Mouse (Mus musculus) midbrain, postnatal 0 days (tissue): Measurements from ENCODE around the gene Taf3. TPM values are rescaled to one million over a fixed set of nuclear protein-coding genes. Genes with fewer than 3 reads are reported as not detected.
A peak's percentile ranks its signal among the peaks of the same experiment; 100 is the strongest.

Experiments used
- ATAC-seq: fragments of 200-750 bp; cut with Nextera tagmentation; 2 replicates; pipeline ENCODE4 v1.8.0; 2017; ENCODE audit warnings: moderate number of reproducible peaks, mild to moderate bottlenecking, moderate TSS enrichment, moderate library complexity; ENCODE audit not compliant: low FRiP score
- DNase-seq: peaks from one replicate; pipeline ENCODE4 v3.0.0-alpha.2; 2015; ENCODE audit warnings: low spot score
- H3K27ac ChIP-seq: fragments of 300-500 bp; sonication (generic); 2 replicates; pipeline ENCODE4 v1.5.1; 2014; ENCODE audit warnings: low read depth, mild to moderate bottlenecking, low read length, mixed read lengths
- H3K27me3 ChIP-seq: fragments of 300-500 bp; sonication (generic); 2 replicates; pipeline ENCODE4 v1.6.1; 2014; ENCODE audit warnings: low read length, control low read depth, mixed read lengths; ENCODE audit not compliant: insufficient read depth
- H3K36me3 ChIP-seq: fragments of 300-500 bp; sonication (generic); 2 replicates; pipeline ENCODE4 v1.6.1; 2014; ENCODE audit warnings: low read length, control low read depth, mixed read lengths; ENCODE audit not compliant: insufficient read depth
- H3K4me1 ChIP-seq: fragments of 300-500 bp; sonication (generic); 2 replicates; pipeline ENCODE4 v1.6.1; 2014; ENCODE audit warnings: mild to moderate bottlenecking, control low read depth, antibody characterized with exemption, low read length, mixed read lengths; ENCODE audit not compliant: insufficient read depth
- H3K4me2 ChIP-seq: fragments of 300-500 bp; sonication (generic); 2 replicates; pipeline ENCODE4 v1.6.1; 2014; ENCODE audit warnings: low read depth, mild to moderate bottlenecking, low read length, mixed read lengths; ENCODE audit not compliant: poor library complexity, severe bottlenecking
- H3K4me3 ChIP-seq: fragments of 300-500 bp; sonication (generic); 2 replicates; pipeline ENCODE4 v1.5.1; 2014; ENCODE audit warnings: low read depth, mild to moderate bottlenecking, low read length, moderate library complexity
- H3K9ac ChIP-seq: fragments of 300-500 bp; sonication (generic); replicated peaks from 2 replicates; pipeline ENCODE4 v1.6.1; 2014; ENCODE audit warnings: mild to moderate bottlenecking, low read length, moderate library complexity, mixed read lengths; ENCODE audit not compliant: poor library complexity, severe bottlenecking
- H3K9me3 ChIP-seq: fragments of 300-500 bp; sonication (generic); 2 replicates; pipeline ENCODE4 v1.6.1; 2016; ENCODE audit warnings: low read length, control low read depth
- CTCF ChIP-seq: IDR thresholded peaks from 2 replicates; pipeline ENCODE4 v1.5.1; 2016; ENCODE audit warnings: antibody characterized with exemption, mild to moderate bottlenecking
- WGBS: fragments of 180-500 bp; shearing (Covaris S2); extraction: QIAGEN DNeasy Blood & Tissue Kit; methylation state at CpG from one replicate; pipeline ENCODE4 v1.1.7; 2014; 5-methylcytosine and 5-hydroxymethylcytosine counted together
- polyA plus RNA-seq: library from polyadenylated mRNA; unstranded; fragments of >200 nt; fragmentation: Nextera tagmentation; extraction: Ambion mirVana; gene quantifications from 2 replicates; pipeline ENCODE4 v1.2.1, GENCODE M21; 2015
- total RNA-seq: library from RNA; depleted of rRNA; stranded (reverse); fragments of >200 nt; gene quantifications from 2 replicates; pipeline ENCODE4 v1.2.3, GENCODE M21; 2014

Taf3 gene
- total and polyA plus RNA-seq, 2 experiments from 2014 or later = 5.4 to 10.8 TPM

DNA sequence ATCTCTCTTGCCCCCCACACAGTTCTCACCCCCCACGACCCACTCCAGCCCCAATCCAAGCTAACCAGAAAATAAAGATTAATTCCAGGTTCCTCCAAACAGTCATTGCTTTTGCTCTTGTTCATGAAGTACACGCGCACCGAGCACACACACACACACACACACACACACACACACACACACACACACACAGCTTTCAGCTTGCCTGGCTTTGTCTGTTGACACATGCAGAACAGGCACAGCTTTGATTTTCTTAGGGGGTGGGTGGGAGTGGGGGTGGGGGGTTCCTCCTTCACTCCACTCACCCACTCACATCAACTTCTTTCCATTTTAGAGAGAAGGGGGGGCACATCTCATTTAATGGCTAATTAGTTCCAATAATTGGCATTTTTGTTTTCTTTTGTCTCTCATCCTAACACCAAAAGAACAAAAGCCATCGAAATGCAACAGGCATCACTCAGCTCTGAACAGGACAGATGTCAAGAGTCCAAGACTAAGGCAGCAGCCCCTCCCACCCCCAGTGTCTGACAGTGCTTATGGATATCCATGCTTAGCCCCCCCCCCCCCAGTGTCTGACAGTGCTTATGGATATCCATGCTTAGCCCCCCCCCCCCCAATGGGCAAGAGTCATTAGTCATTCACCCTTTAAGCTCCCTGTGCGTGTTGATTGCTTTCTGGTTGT is 155.0 kb downstream of the Taf3 start:
- ATAC-seq (no peak), DNase-seq (no peak)
- H3K9me3 ChIP-seq = no peaks in the 10 kb centered on the region
- H3K27me3 ChIP-seq = peaks cover 69% of the 10 kb centered on the region
- no peak overlapping the region for H3K4me3 ChIP-seq
- H3K36me3 ChIP-seq = no peaks in the 10 kb centered on the region
- 2% methylated on average over 6 of the region's 6 CpGs for WGBS
- TF ChIP-seq CTCF = no peak
- no peak overlapping the region for H3K27ac ChIP-seq
- no peak overlapping the region for H3K9ac ChIP-seq
- H3K4me1 ChIP-seq = 0 out of 2 replicates have a peak, but pooled peaks cover 3% of the 10 kb centered on the region
- no peak overlapping the region for H3K4me2 ChIP-seq

DNA sequence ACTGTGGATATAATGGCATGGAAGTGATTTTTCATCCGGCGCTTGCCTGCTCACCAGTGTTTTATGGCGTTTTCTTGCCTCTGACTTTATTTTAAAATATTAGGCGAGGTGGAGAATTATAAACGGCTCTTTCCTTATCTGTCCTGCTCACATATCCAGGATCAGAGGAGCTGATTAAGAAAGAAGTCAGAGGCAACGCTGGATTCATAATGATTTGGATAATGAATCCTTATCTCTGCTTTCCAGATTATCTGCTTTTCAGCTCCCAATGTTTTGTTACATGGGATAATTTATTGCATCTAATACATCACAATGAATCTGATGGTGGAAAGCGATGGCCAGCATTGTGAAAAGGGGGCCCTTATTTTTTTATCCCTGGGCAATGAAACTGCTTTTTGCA is 155.9 kb downstream of the Taf3 start:
- Histone ChIP-seq H3K9me3 (no peaks in the 10 kb centered on the region), H3K9ac (no peak overlapping the region), H3K4me1 (0 out of 2 replicates have a peak, but pooled peaks cover 3% of the 10 kb centered on the region), H3K27ac (no peak overlapping the region), H3K4me3 (no peak overlapping the region), H3K36me3 (no peaks in the 10 kb centered on the region), H3K4me2 (no peak overlapping the region), H3K27me3 (peaks cover 64% of the 10 kb centered on the region)
- WGBS = 7% methylated on average over 7 of the region's 7 CpGs
- no peak for TF ChIP-seq CTCF
- DNase-seq = no peak
- no peak for ATAC-seq

DNA sequence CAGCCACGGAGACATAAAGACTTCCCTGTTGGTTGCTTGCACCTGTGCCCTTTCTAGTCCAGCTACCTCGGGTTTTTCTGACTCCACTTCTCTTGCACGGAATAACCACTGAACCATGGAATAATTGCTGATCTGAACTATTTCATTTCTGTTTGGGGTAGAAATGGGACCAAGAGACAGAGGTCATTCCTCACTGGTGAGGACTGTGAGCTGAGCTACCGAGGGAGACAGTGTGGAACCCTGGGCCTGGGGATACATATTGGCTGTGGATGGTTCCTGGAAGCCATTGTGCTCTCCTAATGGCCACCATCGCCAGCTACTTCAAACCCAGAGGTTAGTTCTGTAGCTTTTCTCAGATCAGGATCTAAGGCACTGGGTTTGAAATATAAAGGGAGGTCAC is 157.5 kb downstream of the Taf3 start:
- TF ChIP-seq CTCF = no peak
- 0 out of 2 replicates have a peak, but pooled peaks cover 3% of the 10 kb centered on the region for H3K4me1 ChIP-seq
- H3K9ac ChIP-seq = no peak overlapping the region
- no peak overlapping the region for H3K27ac ChIP-seq
- H3K27me3 ChIP-seq = peaks cover 63% of the 10 kb centered on the region
- H3K36me3 ChIP-seq = no peaks in the 10 kb centered on the region
- WGBS = 6% methylated on average over 5 of the region's 5 CpGs
- no peak overlapping the region for H3K4me3 ChIP-seq
- no peak overlapping the region for H3K4me2 ChIP-seq
- no peaks in the 10 kb centered on the region for H3K9me3 ChIP-seq
- no peak for DNase-seq
- no peak for ATAC-seq

DNA sequence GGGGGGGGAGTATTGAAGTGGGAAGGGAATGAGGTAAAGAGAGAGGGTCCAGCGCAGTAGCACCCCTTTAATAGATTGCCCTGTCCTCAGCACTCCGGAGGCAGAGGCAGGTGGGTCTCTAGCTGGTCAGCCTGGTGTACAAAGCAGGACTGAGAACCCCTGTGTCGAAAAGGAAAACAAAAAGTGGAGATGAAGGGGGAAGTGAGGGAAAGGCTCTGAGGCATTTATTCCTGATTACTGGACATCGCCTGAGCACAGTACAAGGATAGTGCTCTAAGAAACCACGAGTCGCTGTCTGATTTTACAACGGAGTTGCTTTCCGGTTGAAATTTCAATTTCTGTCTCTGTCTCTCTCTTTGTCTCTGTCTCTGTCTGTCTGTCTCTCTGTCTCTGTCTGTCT is 158.1 kb downstream of the Taf3 start:
- 8% methylated on average over 8 of the region's 8 CpGs for WGBS
- TF ChIP-seq CTCF = no peak
- Histone ChIP-seq H3K9ac (no peak overlapping the region), H3K36me3 (no peaks in the 10 kb centered on the region), H3K27me3 (peaks cover 65% of the 10 kb centered on the region), H3K4me1 (no peaks in the 10 kb centered on the region), H3K9me3 (no peaks in the 10 kb centered on the region), H3K27ac (no peak overlapping the region), H3K4me3 (no peak overlapping the region), H3K4me2 (peak overlapping the region; percentile 71)
- DNase-seq = no peak
- no peak for ATAC-seq

DNA sequence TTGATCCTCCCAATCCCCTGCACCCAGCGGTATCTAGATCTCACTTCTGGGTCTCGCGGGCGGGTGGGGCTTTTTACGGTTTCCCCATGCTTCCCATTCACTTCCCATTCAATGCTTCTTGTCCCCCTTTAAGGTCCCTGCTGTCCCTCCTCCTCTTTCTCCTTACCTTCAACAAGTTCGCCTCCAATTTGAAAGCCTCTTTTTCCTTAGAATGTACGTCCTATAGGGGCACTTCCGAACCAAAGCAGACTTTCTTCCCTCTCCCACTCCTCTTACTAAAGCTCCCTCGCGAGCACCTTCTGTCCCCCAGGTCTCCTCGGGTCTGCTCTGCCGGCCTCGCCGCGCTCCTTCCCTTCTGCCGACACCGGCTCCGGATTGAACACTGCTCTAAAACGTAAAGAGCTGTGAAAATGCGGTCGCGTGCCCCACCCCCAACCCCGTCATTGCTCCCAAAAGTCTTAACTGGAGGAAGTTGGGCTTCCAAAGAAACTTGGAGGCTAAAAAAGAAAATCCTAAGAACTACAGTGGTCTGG is 158.7 kb downstream of the Taf3 start, which contains the start of gene Gata3:
Gene Gata3 (minus strand): TSS at position 384 of the 533 bp plus-strand sequence.
- H3K4me1 ChIP-seq = no peaks in the 10 kb centered on the region
- TF ChIP-seq CTCF = no peak
- H3K9me3 ChIP-seq = no peaks in the 10 kb centered on the region
- no peak for DNase-seq
- H3K36me3 ChIP-seq = no peaks in the 10 kb centered on the region
- under 1% methylated on average over 23 of the region's 23 CpGs for WGBS
- peak within 1 kb of the TSS; percentile 71 for H3K4me2 ChIP-seq
- H3K27me3 ChIP-seq = peaks cover 64% of the 10 kb centered on the region
- H3K9ac ChIP-seq = no peak within 1 kb of the TSS
- H3K4me3 ChIP-seq = peak within 1 kb of the TSS; percentile 43
- no peak within 1 kb of the TSS for H3K27ac ChIP-seq
- no peak for ATAC-seq

DNA sequence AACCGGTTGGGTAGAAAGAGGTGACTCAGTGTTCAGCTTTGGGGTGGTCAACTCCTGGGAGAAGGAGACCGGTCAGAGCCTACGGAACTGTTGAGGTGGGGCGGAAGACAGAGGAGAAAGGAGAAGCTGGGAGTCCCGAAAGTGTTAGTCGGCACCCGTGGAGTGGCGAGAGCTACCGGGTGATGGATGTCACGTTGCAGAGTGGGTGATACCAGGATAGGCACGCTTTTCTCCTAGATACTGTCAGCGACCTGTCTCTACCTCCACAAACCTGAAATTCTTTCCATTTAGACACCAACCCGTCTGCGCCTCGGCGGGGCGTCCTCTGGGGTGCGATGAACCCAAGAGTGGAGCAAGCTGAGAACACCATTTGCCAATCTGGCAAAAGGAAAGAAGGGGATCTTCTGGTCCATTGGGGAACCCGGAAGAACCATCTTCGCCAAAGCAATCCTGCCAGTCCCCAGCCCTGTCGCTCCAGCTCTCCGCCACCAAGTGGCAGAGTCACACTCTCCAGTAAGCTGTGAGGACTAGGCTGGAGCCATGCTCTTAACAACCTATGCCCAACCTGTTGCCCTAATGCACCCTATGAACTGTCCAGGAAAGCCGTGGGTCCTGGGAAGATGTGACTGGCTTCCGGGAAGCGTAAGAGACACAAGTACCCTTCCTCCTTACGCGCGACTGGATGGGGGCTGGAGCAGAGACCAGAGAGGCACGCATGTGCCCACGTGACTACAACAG is 159.3 kb downstream of the Taf3 start, which contains the start of gene 9230102O04Rik:
Gene 9230102O04Rik (minus strand): TSS at position 628 of the 738 bp plus-strand sequence.
- Histone ChIP-seq H3K27me3 (peaks cover 62% of the 10 kb centered on the region), H3K4me1 (no peaks in the 10 kb centered on the region), H3K36me3 (no peaks in the 10 kb centered on the region), H3K9me3 (no peaks in the 10 kb centered on the region), H3K4me3 (peak within 1 kb of the TSS; percentile 43), H3K9ac (no peak within 1 kb of the TSS), H3K27ac (no peak within 1 kb of the TSS), H3K4me2 (peak within 1 kb of the TSS; percentile 71)
- peak; percentile 71 for ATAC-seq
- WGBS = 1% methylated on average over 30 of the region's 30 CpGs
- peak; percentile 54 for DNase-seq
- TF ChIP-seq CTCF = peak; percentile 74
